Mouse (Mus musculus): ENCODE data around the gene Ccnb1ip1.

DNA sequence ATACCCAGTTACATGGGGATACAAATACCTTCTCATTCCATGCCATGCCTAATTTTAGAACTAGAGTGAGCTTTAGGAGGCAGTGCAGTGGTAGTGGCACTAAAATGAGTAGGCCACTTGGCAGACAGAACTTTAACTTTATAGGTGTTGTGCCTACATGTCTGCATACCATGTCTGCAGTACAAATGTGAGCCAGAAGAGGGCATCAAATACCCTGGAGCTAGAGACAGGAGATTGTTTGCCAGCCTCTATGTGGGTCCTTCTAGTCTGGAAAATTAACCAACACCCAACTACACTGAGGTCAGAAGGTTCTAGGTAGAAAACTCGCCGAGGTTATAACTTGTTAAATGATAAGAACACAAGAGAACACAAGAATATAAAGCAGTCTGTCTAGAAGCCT lies 9.0 kb downstream of the Ccnb1ip1 start:
- TF ChIP-seq CTCF (IDR thresholded peaks at IDR 0.05 in 2 of 3, conservative IDR thresholded peaks at IDR 0.05 in 1 of 3; ENCODE audit: control insufficient read depth in 1 of 3, insufficient read depth in 1 of 3, low read depth in 2 of 3, low read length in 3 of 3, poor library complexity in 1 of 3, severe bottlenecking in 1 of 3) (peak in 1 of 3 experiments; percentile 44; a peak in 1 of 6 replicates), GATA1 (IDR thresholded peaks at IDR 0.05; ENCODE audit: low read depth, low read length) (no peak), USF2 (IDR thresholded peaks at IDR 0.05; ENCODE audit: borderline replicate concordance in 1 of 2, insufficient read depth in 1 of 2, low read depth in 1 of 2, low read length in 2 of 2) (no peak), TAL1 (IDR thresholded peaks at IDR 0.05; ENCODE audit: low read length) (no peak), ZNF384 (IDR thresholded peaks at IDR 0.05; ENCODE audit: low read depth, low read length) (no peak), KAT2A (conservative IDR thresholded peaks at IDR 0.05; ENCODE audit: low read depth, low read length) (no peak), CHD1 (IDR thresholded peaks at IDR 0.05; ENCODE audit: low read depth, low read length) (no peak), POLR2A (IDR thresholded peaks at IDR 0.05; ENCODE audit: control insufficient read depth in 1 of 2, insufficient read depth in 1 of 2, low read depth in 1 of 2, low read length in 2 of 2, poor library complexity in 1 of 2) (peak in 1 of 2 experiments; percentile 46; a peak in 2 of 4 replicates), POLR2AphosphoS2 (IDR thresholded peaks at IDR 0.05; ENCODE audit: low read length) (no peak), EP300 (IDR thresholded peaks at IDR 0.05; ENCODE audit: low read depth in 1 of 2, low read length in 2 of 2) (no peak), NELFE (IDR thresholded peaks at IDR 0.05; ENCODE audit: low read depth, low read length) (no peak), ZC3H11A (IDR thresholded peaks at IDR 0.05; ENCODE audit: low read depth, low read length) (no peak), ZMIZ1 (IDR thresholded peaks at IDR 0.05; ENCODE audit: low read depth, low read length) (no peak)

Measured in MEL (cell line).